Mouse (Mus musculus): ENCODE data around the gene Zfp219.

The Zfp219 gene

GRCm38 (mm10) chr14:52018248-52019050 is 2.1 kb downstream of the Zfp219 start:
- no peak for DNase-seq (ENCODE audit: extremely low read depth, low read depth, low spot score)

GRCm38 (mm10) chr14:52017662-52018061 is 2.9 kb downstream of the Zfp219 start:
- no peak for DNase-seq (ENCODE audit: extremely low read depth, low read depth, low spot score)

- no peak for DNase-seq (ENCODE audit: extremely low read depth, low read depth, low spot score)
Measured at GRCm38 (mm10) chr14:52016625-52017405, 3.7 kb downstream of the Zfp219 start.

GRCm38 (mm10) chr14:52015445-52016100 is 5.0 kb downstream of the Zfp219 start, which contains the start of gene Tmem253:
Gene Tmem253, plus strand, starts transcription at chr14:52015658.
- DNase-seq (ENCODE audit: extremely low read depth, low read depth, low spot score), result peak; percentile 87

- no peak for DNase-seq (ENCODE audit: extremely low read depth, low read depth, low spot score)
Measured at GRCm38 (mm10) chr14:52014761-52015311, 5.7 kb downstream of the Zfp219 start.

GRCm38 (mm10) chr14:52014271-52014760 is 6.2 kb downstream of the Zfp219 start:
- no peak for DNase-seq (ENCODE audit: extremely low read depth, low read depth, low spot score)

- DNase-seq (ENCODE audit: extremely low read depth, low read depth, low spot score), result no peak
Measured at GRCm38 (mm10) chr14:52013771-52014219, 6.7 kb downstream of the Zfp219 start.

- no peak for DNase-seq (ENCODE audit: extremely low read depth, low read depth, low spot score)
Measured at GRCm38 (mm10) chr14:52013021-52013610, 7.4 kb downstream of the Zfp219 start.

GRCm38 (mm10) chr14:52012553-52012952 is 8.0 kb downstream of the Zfp219 start:
- no peak for DNase-seq (ENCODE audit: extremely low read depth, low read depth, low spot score)

GRCm38 (mm10) chr14:52012085-52012484 is 8.4 kb downstream of the Zfp219 start:
- DNase-seq (ENCODE audit: extremely low read depth, low read depth, low spot score), result no peak

GRCm38 (mm10) chr14:52011683-52012082 is 8.8 kb downstream of the Zfp219 start:
- DNase-seq (ENCODE audit: extremely low read depth, low read depth, low spot score), result no peak

- DNase-seq (ENCODE audit: extremely low read depth, low read depth, low spot score), result no peak
Measured at GRCm38 (mm10) chr14:52010446-52011111, 10.0 kb downstream of the Zfp219 start.

- no peak for DNase-seq (ENCODE audit: extremely low read depth, low read depth, low spot score)
Measured at GRCm38 (mm10) chr14:52009841-52010240, 10.7 kb downstream of the Zfp219 start.

GRCm38 (mm10) chr14:52009361-52009760 is 11.2 kb downstream of the Zfp219 start:
- no peak for DNase-seq (ENCODE audit: extremely low read depth, low read depth, low spot score)

GRCm38 (mm10) chr14:52008321-52009203 is 12.0 kb downstream of the Zfp219 start:
- no peak for DNase-seq (ENCODE audit: extremely low read depth, low read depth, low spot score)

GRCm38 (mm10) chr14:52006771-52007170 is 13.8 kb downstream of the Zfp219 start:
- DNase-seq (ENCODE audit: extremely low read depth, low read depth, low spot score), result no peak

GRCm38 (mm10) chr14:52006241-52006640 is 14.3 kb downstream of the Zfp219 start:
- no peak for DNase-seq (ENCODE audit: extremely low read depth, low read depth, low spot score)

GRCm38 (mm10) chr14:52005616-52006015 is 14.9 kb downstream of the Zfp219 start:
- no peak for DNase-seq (ENCODE audit: extremely low read depth, low read depth, low spot score)

GRCm38 (mm10) chr14:52005141-52005540 is 15.4 kb downstream of the Zfp219 start:
- DNase-seq (ENCODE audit: extremely low read depth, low read depth, low spot score), result no peak
